Mouse (Mus musculus): ENCODE measurements at regions not wholly inside any gene's neighbourhood (a gene's known extent, or its start where the extent isn't known, plus 50 kb on each side); places are given as distances from the start of the nearest gene placed in this dataset.

- no peak overlapping the region for H3K27ac ChIP-seq (ENCODE audit: insufficient read depth, low read depth, low read length, poor library complexity, severe bottlenecking)
- no peaks in the 10 kb centered on the region for H3K36me3 ChIP-seq (ENCODE audit: control insufficient read depth, insufficient read depth, low read length, poor library complexity, severe bottlenecking)
- in situ Hi-C loops (cut with MboI; ENCODE audit: low sequenced_read_pairs in 2 of 2, unreplicated experiment in 2 of 2): no loop called here
- H3K9ac ChIP-seq (ENCODE audit: insufficient read depth, low read depth, low read length, poor library complexity, severe bottlenecking): no peak overlapping the region
- no peaks in the 10 kb centered on the region for H3K4me1 ChIP-seq (ENCODE audit: control insufficient read depth in 2 of 2, insufficient read depth in 2 of 2, low read length in 2 of 2, poor library complexity in 1 of 2)
- DNase-seq (ENCODE audit: low read depth, low spot score): no peak
- no peak overlapping the region for H3K4me3 ChIP-seq (ENCODE audit: insufficient read depth in 1 of 2, low read depth in 1 of 2, low read length in 2 of 2, poor library complexity in 1 of 2, severe bottlenecking in 1 of 2)
- TF ChIP-seq ZC3H11A (IDR thresholded peaks at IDR 0.05; ENCODE audit: borderline replicate concordance, low read depth, low read length): no peak
- no peak for TF ChIP-seq ZNF384 (IDR thresholded peaks at IDR 0.05; ENCODE audit: low read depth, low read length)
- no peak for TF ChIP-seq MAFK (IDR thresholded peaks at IDR 0.05; ENCODE audit: insufficient read depth, low read depth, low read length)
- no peak for TF ChIP-seq CHD2 (IDR thresholded peaks at IDR 0.05; ENCODE audit: low read depth, low read length)
- no peak for TF ChIP-seq HCFC1 (IDR thresholded peaks at IDR 0.05; ENCODE audit: borderline replicate concordance, insufficient read depth, low read length)
- H3K9me3 ChIP-seq (ENCODE audit: control insufficient read depth, insufficient read depth, low read depth, low read length): no peaks in the 10 kb centered on the region
Observed at GRCm38 (mm10) chr10:122599511-122599910, 79.1 kb upstream of the Ppm1h start.

DNA sequence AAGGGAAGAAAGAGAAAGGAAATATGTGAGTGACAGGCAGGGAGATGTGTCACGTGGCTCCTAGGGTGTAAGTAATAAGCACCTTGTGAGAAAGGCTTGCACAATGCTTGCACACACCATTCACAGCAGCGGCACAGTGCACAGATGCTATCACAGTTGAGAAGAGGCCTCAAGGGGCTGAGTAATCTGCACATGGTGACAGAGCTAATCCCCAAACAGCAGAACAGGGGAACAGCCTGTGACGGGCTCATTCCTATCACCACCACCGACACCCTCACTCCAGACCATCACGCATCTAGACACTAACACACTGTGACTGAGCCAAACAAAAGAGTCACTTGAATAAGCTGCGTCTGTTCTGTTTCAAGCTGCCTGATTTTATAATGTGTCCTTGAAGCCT is 76.2 kb upstream of the Ppm1h start:
- no peak for DNase-seq (ENCODE audit: low read depth, low spot score)
- in situ Hi-C loops (cut with MboI; ENCODE audit: low sequenced_read_pairs in 2 of 2, unreplicated experiment in 2 of 2): no loop called here
- no peak overlapping the region for H3K27ac ChIP-seq (ENCODE audit: insufficient read depth, low read depth, low read length, poor library complexity, severe bottlenecking)
- H3K9me3 ChIP-seq (ENCODE audit: control insufficient read depth, insufficient read depth, low read depth, low read length): no peaks in the 10 kb centered on the region
- H3K4me1 ChIP-seq (ENCODE audit: control insufficient read depth in 2 of 2, insufficient read depth in 2 of 2, low read length in 2 of 2, poor library complexity in 1 of 2): no peaks in the 10 kb centered on the region
- TF ChIP-seq ZNF384 (IDR thresholded peaks at IDR 0.05; ENCODE audit: low read depth, low read length) (no peak), MAFK (IDR thresholded peaks at IDR 0.05; ENCODE audit: insufficient read depth, low read depth, low read length) (no peak), ZC3H11A (IDR thresholded peaks at IDR 0.05; ENCODE audit: borderline replicate concordance, low read depth, low read length) (no peak), HCFC1 (IDR thresholded peaks at IDR 0.05; ENCODE audit: borderline replicate concordance, insufficient read depth, low read length) (no peak), CHD2 (IDR thresholded peaks at IDR 0.05; ENCODE audit: low read depth, low read length) (no peak)
- H3K4me3 ChIP-seq (ENCODE audit: insufficient read depth in 1 of 2, low read depth in 1 of 2, low read length in 2 of 2, poor library complexity in 1 of 2, severe bottlenecking in 1 of 2): no peak overlapping the region
- H3K36me3 ChIP-seq (ENCODE audit: control insufficient read depth, insufficient read depth, low read length, poor library complexity, severe bottlenecking): no peaks in the 10 kb centered on the region
- H3K9ac ChIP-seq (ENCODE audit: insufficient read depth, low read depth, low read length, poor library complexity, severe bottlenecking): no peak overlapping the region

DNA sequence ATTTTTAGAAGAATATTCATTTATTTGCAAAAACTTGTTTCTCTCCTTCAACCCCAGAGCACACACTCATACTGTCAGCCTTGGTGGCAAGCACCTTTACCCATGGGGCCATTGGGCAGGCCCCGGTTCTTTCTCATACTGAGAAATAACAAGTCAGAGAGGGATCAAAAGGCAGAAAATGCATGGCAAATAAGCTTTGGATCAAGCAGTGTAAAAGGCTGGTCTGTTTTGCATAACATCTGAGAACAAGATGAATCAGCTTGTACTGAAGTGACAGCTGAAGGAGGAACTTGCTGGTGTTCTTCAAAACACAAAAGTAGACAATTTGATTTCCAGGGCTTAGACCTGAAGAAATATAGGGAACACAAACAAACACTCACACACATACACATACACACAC is 74.6 kb upstream of the Ppm1h start:
- Histone ChIP-seq H3K4me3 (ENCODE audit: insufficient read depth in 1 of 2, low read depth in 1 of 2, low read length in 2 of 2, poor library complexity in 1 of 2, severe bottlenecking in 1 of 2) (no peak overlapping the region), H3K36me3 (ENCODE audit: control insufficient read depth, insufficient read depth, low read length, poor library complexity, severe bottlenecking) (no peaks in the 10 kb centered on the region), H3K9me3 (ENCODE audit: control insufficient read depth, insufficient read depth, low read depth, low read length) (no peaks in the 10 kb centered on the region), H3K4me1 (ENCODE audit: control insufficient read depth in 2 of 2, insufficient read depth in 2 of 2, low read length in 2 of 2, poor library complexity in 1 of 2) (no peaks in the 10 kb centered on the region), H3K9ac (ENCODE audit: insufficient read depth, low read depth, low read length, poor library complexity, severe bottlenecking) (no peak overlapping the region), H3K27ac (ENCODE audit: insufficient read depth, low read depth, low read length, poor library complexity, severe bottlenecking) (no peak overlapping the region)
- in situ Hi-C loops (cut with MboI; ENCODE audit: low sequenced_read_pairs in 2 of 2, unreplicated experiment in 2 of 2): no loop called here
- no peak for DNase-seq (ENCODE audit: low read depth, low spot score)
- TF ChIP-seq MAFK (IDR thresholded peaks at IDR 0.05; ENCODE audit: insufficient read depth, low read depth, low read length): no peak
- no peak for TF ChIP-seq ZC3H11A (IDR thresholded peaks at IDR 0.05; ENCODE audit: borderline replicate concordance, low read depth, low read length)
- no peak for TF ChIP-seq CHD2 (IDR thresholded peaks at IDR 0.05; ENCODE audit: low read depth, low read length)
- TF ChIP-seq ZNF384 (IDR thresholded peaks at IDR 0.05; ENCODE audit: low read depth, low read length): no peak
- TF ChIP-seq HCFC1 (IDR thresholded peaks at IDR 0.05; ENCODE audit: borderline replicate concordance, insufficient read depth, low read length): no peak

DNA sequence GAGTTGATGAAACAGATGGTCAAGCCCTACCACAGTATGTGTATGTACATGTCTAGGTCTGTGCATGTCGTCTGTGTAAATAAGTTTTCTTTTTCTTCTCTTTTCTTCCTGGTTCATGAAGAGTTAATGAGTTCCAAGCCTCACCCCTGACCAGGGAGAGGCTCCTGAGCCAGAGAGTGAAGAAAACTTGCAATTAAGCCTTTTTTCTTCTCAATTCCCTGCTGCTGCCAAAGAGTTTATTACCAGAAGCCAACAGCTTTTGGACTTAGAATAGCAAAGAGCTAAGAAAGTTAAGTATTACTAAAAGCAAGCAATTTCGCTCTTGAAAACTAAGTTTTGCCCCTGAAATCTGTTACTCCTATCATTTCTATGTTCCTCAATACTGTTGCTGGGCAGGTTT is 65.3 kb upstream of the Ppm1h start:
- no peak for DNase-seq (ENCODE audit: low read depth, low spot score)
- Histone ChIP-seq H3K4me3 (ENCODE audit: insufficient read depth in 1 of 2, low read depth in 1 of 2, low read length in 2 of 2, poor library complexity in 1 of 2, severe bottlenecking in 1 of 2) (no peak overlapping the region), H3K27ac (ENCODE audit: insufficient read depth, low read depth, low read length, poor library complexity, severe bottlenecking) (no peak overlapping the region), H3K9me3 (ENCODE audit: control insufficient read depth, insufficient read depth, low read depth, low read length) (no peaks in the 10 kb centered on the region), H3K36me3 (ENCODE audit: control insufficient read depth, insufficient read depth, low read length, poor library complexity, severe bottlenecking) (no peaks in the 10 kb centered on the region), H3K9ac (ENCODE audit: insufficient read depth, low read depth, low read length, poor library complexity, severe bottlenecking) (no peak overlapping the region), H3K4me1 (ENCODE audit: control insufficient read depth in 2 of 2, insufficient read depth in 2 of 2, low read length in 2 of 2, poor library complexity in 1 of 2) (no peaks in the 10 kb centered on the region)
- TF ChIP-seq ZNF384 (IDR thresholded peaks at IDR 0.05; ENCODE audit: low read depth, low read length) (no peak), ZC3H11A (IDR thresholded peaks at IDR 0.05; ENCODE audit: borderline replicate concordance, low read depth, low read length) (no peak), HCFC1 (IDR thresholded peaks at IDR 0.05; ENCODE audit: borderline replicate concordance, insufficient read depth, low read length) (no peak), MAFK (IDR thresholded peaks at IDR 0.05; ENCODE audit: insufficient read depth, low read depth, low read length) (no peak), CHD2 (IDR thresholded peaks at IDR 0.05; ENCODE audit: low read depth, low read length) (no peak)
- in situ Hi-C loops (cut with MboI; ENCODE audit: low sequenced_read_pairs in 2 of 2, unreplicated experiment in 2 of 2): no loop called here

DNA sequence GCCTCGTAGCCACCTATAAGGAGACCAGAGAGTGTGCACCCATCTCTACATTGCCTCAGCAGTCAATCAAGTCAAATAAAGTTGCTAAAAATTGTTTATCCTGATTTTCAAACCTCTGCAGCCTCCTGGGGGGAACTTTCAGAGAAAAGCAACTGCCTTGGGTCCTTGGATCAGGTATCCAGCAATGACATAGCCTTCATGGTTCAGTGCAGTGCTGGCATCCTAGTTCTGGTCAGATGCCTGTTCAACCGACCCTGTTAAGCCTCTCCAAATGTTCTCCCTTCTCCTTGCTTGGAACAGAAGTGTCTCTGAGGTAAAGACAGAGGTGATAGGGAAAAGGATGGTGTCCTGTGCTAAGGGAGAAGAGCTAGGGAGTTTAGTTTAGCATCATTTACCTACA is 64.7 kb upstream of the Ppm1h start:
- Histone ChIP-seq H3K4me3 (ENCODE audit: insufficient read depth in 1 of 2, low read depth in 1 of 2, low read length in 2 of 2, poor library complexity in 1 of 2, severe bottlenecking in 1 of 2) (no peak overlapping the region), H3K36me3 (ENCODE audit: control insufficient read depth, insufficient read depth, low read length, poor library complexity, severe bottlenecking) (no peaks in the 10 kb centered on the region), H3K4me1 (ENCODE audit: control insufficient read depth in 2 of 2, insufficient read depth in 2 of 2, low read length in 2 of 2, poor library complexity in 1 of 2) (no peaks in the 10 kb centered on the region), H3K9me3 (ENCODE audit: control insufficient read depth, insufficient read depth, low read depth, low read length) (no peaks in the 10 kb centered on the region), H3K27ac (ENCODE audit: insufficient read depth, low read depth, low read length, poor library complexity, severe bottlenecking) (no peak overlapping the region), H3K9ac (ENCODE audit: insufficient read depth, low read depth, low read length, poor library complexity, severe bottlenecking) (no peak overlapping the region)
- no peak for DNase-seq (ENCODE audit: low read depth, low spot score)
- in situ Hi-C loops (cut with MboI; ENCODE audit: low sequenced_read_pairs in 2 of 2, unreplicated experiment in 2 of 2): no loop called here
- TF ChIP-seq HCFC1 (IDR thresholded peaks at IDR 0.05; ENCODE audit: borderline replicate concordance, insufficient read depth, low read length) (no peak), CHD2 (IDR thresholded peaks at IDR 0.05; ENCODE audit: low read depth, low read length) (no peak), ZC3H11A (IDR thresholded peaks at IDR 0.05; ENCODE audit: borderline replicate concordance, low read depth, low read length) (no peak), ZNF384 (IDR thresholded peaks at IDR 0.05; ENCODE audit: low read depth, low read length) (no peak), MAFK (IDR thresholded peaks at IDR 0.05; ENCODE audit: insufficient read depth, low read depth, low read length) (no peak)

All from ES-E14 (cell line).